Mouse (Mus musculus): ENCODE results near the gene Mark2.

GRCm38 (mm10) chr19:7268722-7269090 lies 73.0 kb downstream of the Mark2 start:
- TF ChIP-seq CTCF (IDR thresholded peaks at IDR 0.05; ENCODE audit: low read depth, low read length), result peak; percentile 75
- no peak for TF ChIP-seq POLR2A (IDR thresholded peaks at IDR 0.05; ENCODE audit: insufficient read depth, low read length)
